Mouse (Mus musculus): ENCODE measurements around the gene Resf1. TPM values are rescaled to one million over a fixed set of nuclear protein-coding genes. Genes with fewer than 3 reads are reported as not detected.
A peak's percentile ranks its signal among the peaks of the same experiment; 100 is the strongest.

Resf1 gene
- polyA plus RNA-seq, 1 experiment from 2014 or later, result 48.6 TPM

DNA sequence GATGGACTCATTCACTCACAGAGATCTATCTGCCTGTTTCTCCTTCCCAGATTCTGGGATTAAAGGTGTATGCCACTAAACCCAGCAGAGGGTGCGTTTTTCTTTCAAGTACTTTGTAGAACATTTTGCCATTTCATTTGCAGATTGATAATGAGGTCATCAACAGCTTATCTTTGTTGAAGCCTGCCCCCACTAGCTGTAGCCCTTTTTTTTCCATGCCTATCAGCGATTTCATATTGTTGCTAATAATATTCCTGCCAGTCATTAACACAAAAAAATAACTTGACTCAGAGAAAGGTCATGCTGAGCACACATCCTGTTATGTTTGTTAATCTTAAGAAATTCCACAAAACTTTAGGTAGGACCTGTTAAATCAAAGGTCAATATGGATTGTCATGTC lies 2.1 kb upstream of the Resf1 start:
- 84% methylated on average over 2 of the region's 2 CpGs for WGBS
- Histone ChIP-seq H3K9me3 (replicated peaks; ENCODE audit: control insufficient read depth, low read length) (no peaks in the 10 kb centered on the region), H3K9ac (replicated peaks; ENCODE audit: low read length) (no peak overlapping the region), H3K36me3 (replicated peaks; ENCODE audit: control insufficient read depth, insufficient read depth, low read depth, low read length) (no peaks in the 10 kb centered on the region), H3K4me2 (ENCODE audit: low read depth, low read length) (no peak overlapping the region), H3K4me3 (ENCODE audit: low read depth, low read length) (no peak overlapping the region), H3K4me1 (ENCODE audit: control insufficient read depth, insufficient read depth, low read length) (no peaks in the 10 kb centered on the region), H3K27me3 (ENCODE audit: control insufficient read depth, insufficient read depth, low read length) (no peaks in the 10 kb centered on the region), H3K27ac (replicated peaks; ENCODE audit: low read depth, low read length) (no peak overlapping the region)
- ATAC-seq (replicated peaks; ENCODE audit: insufficient number of reproducible peaks, low FRiP score, low TSS enrichment, low read depth) (no peak), DNase-seq (ENCODE audit: low spot score) (no peak)

DNA sequence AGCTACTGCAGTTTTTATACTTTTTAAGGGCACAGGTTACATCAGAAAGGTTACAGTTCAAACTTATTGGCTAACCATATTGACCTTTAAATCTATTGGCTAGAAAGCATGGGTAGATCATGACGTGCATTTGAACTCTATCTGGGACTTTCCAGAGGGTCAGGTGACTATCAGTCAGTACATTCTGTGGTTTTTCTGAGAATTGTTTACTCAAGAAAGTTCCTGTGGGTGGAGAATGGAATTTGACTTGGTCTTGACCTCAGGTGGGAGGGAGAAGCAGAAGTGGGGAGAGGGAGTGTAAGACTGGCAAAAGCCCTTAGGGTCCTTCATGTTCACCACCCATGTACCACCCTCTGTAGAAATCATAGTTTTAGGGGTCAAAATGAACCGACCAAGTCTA lies 1.4 kb upstream of the Resf1 start:
- H3K4me3 ChIP-seq (ENCODE audit: low read depth, low read length), result no peak overlapping the region
- WGBS, result 58% methylated on average over 2 of the region's 2 CpGs

DNA sequence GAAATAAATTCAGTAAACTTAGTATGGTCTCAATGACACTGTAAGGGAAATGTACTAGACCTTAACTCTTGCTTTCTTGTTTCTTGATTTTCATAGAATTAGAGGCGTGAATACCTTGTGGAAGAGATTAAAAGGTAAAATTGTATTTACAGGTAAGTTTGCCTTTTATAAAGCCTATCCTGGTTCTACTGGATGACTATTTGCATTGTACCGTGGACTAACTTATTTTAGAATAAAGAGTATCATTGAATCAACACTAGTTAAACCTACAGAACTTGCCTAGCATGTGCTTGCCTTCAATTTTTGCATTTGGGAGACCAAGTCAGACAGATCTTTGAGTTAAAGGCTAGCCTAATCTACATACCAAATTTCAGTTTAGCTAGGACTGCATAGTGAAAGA lies 1.0 kb downstream of the Resf1 start:
- H3K4me3 ChIP-seq (ENCODE audit: low read depth, low read length), result peak overlapping the region; percentile 77
- no peak for DNase-seq (ENCODE audit: low spot score)
- H3K9me3 ChIP-seq (replicated peaks; ENCODE audit: control insufficient read depth, low read length), result no peaks in the 10 kb centered on the region
- H3K4me2 ChIP-seq (ENCODE audit: low read depth, low read length), result peak overlapping the region; percentile 41
- H3K27ac ChIP-seq (replicated peaks; ENCODE audit: low read depth, low read length), result no peak overlapping the region; the same call in 1 of the 2 replicates
- no peak for ATAC-seq (replicated peaks; ENCODE audit: insufficient number of reproducible peaks, low FRiP score, low TSS enrichment, low read depth)
- H3K9ac ChIP-seq (replicated peaks; ENCODE audit: low read length), result no peak overlapping the region
- H3K36me3 ChIP-seq (replicated peaks; ENCODE audit: control insufficient read depth, insufficient read depth, low read depth, low read length), result no peaks in the 10 kb centered on the region
- H3K27me3 ChIP-seq (ENCODE audit: control insufficient read depth, insufficient read depth, low read length), result no peaks in the 10 kb centered on the region
- WGBS, result 64% methylated on average over 2 of the region's 2 CpGs
- H3K4me1 ChIP-seq (ENCODE audit: control insufficient read depth, insufficient read depth, low read length), result no peaks in the 10 kb centered on the region

More for the DNA sequence above, 1.4 kb upstream of the Resf1 start:
- Histone ChIP-seq H3K4me1 (ENCODE audit: control insufficient read depth, insufficient read depth, low read length) (no peaks in the 10 kb centered on the region), H3K4me2 (ENCODE audit: low read depth, low read length) (no peak overlapping the region), H3K9me3 (replicated peaks; ENCODE audit: control insufficient read depth, low read length) (no peaks in the 10 kb centered on the region), H3K27me3 (ENCODE audit: control insufficient read depth, insufficient read depth, low read length) (no peaks in the 10 kb centered on the region), H3K9ac (replicated peaks; ENCODE audit: low read length) (no peak overlapping the region), H3K36me3 (replicated peaks; ENCODE audit: control insufficient read depth, insufficient read depth, low read depth, low read length) (no peaks in the 10 kb centered on the region), H3K27ac (replicated peaks; ENCODE audit: low read depth, low read length) (no peak overlapping the region)
- ATAC-seq (replicated peaks; ENCODE audit: insufficient number of reproducible peaks, low FRiP score, low TSS enrichment, low read depth) (no peak), DNase-seq (ENCODE audit: low spot score) (no peak)

DNA sequence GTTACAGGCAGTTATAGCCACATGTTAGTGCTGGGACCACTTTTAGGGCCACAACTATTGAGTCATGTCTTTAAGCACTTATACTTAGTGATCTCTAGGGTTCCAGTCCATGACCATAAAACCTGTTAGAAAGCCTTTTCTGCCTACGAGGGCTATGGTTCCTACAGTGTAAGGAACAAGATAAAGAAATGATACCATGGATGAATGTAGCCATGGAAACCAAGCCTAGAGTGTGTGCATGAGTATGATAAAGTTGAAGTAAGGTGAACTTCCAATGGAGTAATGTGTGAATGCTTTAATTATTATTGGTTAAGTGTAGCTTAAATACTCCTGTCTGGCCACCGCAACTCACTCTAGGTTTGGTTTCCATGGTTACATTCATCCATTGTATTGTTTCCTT lies 1.8 kb downstream of the Resf1 start:
- Histone ChIP-seq H3K36me3 (replicated peaks; ENCODE audit: control insufficient read depth, insufficient read depth, low read depth, low read length) (no peaks in the 10 kb centered on the region), H3K27ac (replicated peaks; ENCODE audit: low read depth, low read length) (no peak overlapping the region), H3K9ac (replicated peaks; ENCODE audit: low read length) (no peak overlapping the region), H3K9me3 (replicated peaks; ENCODE audit: control insufficient read depth, low read length) (no peaks in the 10 kb centered on the region), H3K4me2 (ENCODE audit: low read depth, low read length) (no peak overlapping the region), H3K27me3 (ENCODE audit: control insufficient read depth, insufficient read depth, low read length) (no peaks in the 10 kb centered on the region), H3K4me3 (ENCODE audit: low read depth, low read length) (no peak overlapping the region), H3K4me1 (ENCODE audit: control insufficient read depth, insufficient read depth, low read length) (no peaks in the 10 kb centered on the region)
- DNase-seq (ENCODE audit: low spot score) (no peak), ATAC-seq (replicated peaks; ENCODE audit: insufficient number of reproducible peaks, low FRiP score, low TSS enrichment, low read depth) (no peak)
- 92% methylated on average over 2 of the region's 2 CpGs for WGBS

DNA sequence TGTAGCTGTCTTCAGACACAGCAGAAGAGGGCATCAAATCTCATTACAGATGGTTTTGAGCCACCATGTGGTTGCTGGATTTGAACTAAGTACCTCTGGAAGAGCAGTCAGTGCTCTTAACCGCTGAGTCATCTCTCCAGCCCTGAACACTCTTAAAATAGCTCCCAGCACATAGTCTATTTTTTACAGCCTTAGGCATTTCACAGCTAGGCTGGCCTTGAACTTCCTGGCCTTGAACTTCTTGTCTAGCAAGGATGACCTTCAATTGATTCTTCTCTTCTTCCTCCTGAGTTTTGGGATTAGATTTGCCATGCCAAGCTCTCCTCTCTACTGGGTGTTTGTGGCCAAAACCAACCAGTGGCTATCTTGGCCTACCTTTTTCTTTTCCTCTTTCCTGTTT lies 2.6 kb downstream of the Resf1 start:
- Histone ChIP-seq H3K4me3 (ENCODE audit: low read depth, low read length) (no peak overlapping the region), H3K9ac (replicated peaks; ENCODE audit: low read length) (no peak overlapping the region), H3K4me1 (ENCODE audit: control insufficient read depth, insufficient read depth, low read length) (no peaks in the 10 kb centered on the region), H3K36me3 (replicated peaks; ENCODE audit: control insufficient read depth, insufficient read depth, low read depth, low read length) (no peaks in the 10 kb centered on the region), H3K27ac (replicated peaks; ENCODE audit: low read depth, low read length) (no peak overlapping the region), H3K4me2 (ENCODE audit: low read depth, low read length) (no peak overlapping the region), H3K9me3 (replicated peaks; ENCODE audit: control insufficient read depth, low read length) (no peaks in the 10 kb centered on the region), H3K27me3 (ENCODE audit: control insufficient read depth, insufficient read depth, low read length) (no peaks in the 10 kb centered on the region)
- WGBS, result 80% methylated on average over 1 of the region's 1 CpGs
- ATAC-seq (replicated peaks; ENCODE audit: insufficient number of reproducible peaks, low FRiP score, low TSS enrichment, low read depth) (no peak), DNase-seq (ENCODE audit: low spot score) (no peak)

DNA sequence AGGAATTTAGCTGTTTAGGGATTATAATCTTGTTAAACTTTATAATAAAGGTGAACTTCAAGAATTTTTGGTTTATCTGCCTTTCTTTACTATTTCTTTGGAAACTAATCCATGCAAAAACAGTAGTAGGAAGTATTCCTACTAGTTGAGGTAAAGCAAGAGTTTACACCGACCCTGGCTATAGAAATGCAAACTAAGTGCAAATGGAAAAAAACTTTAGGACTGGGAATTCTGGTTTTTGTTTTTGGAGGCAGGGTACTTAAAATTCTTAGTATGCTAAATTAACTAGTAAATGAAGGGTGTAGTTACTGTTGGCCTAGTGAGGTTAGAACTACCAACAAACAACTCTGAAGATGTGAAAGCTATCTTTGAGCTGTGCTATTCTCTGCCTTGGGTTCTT lies 3.0 kb downstream of the Resf1 start:
- Histone ChIP-seq H3K4me2 (ENCODE audit: low read depth, low read length) (no peak overlapping the region), H3K27ac (replicated peaks; ENCODE audit: low read depth, low read length) (no peak overlapping the region), H3K27me3 (ENCODE audit: control insufficient read depth, insufficient read depth, low read length) (no peaks in the 10 kb centered on the region), H3K4me1 (ENCODE audit: control insufficient read depth, insufficient read depth, low read length) (no peaks in the 10 kb centered on the region), H3K9ac (replicated peaks; ENCODE audit: low read length) (no peak overlapping the region), H3K9me3 (replicated peaks; ENCODE audit: control insufficient read depth, low read length) (no peaks in the 10 kb centered on the region), H3K36me3 (replicated peaks; ENCODE audit: control insufficient read depth, insufficient read depth, low read depth, low read length) (no peaks in the 10 kb centered on the region), H3K4me3 (ENCODE audit: low read depth, low read length) (no peak overlapping the region)
- no peak for ATAC-seq (replicated peaks; ENCODE audit: insufficient number of reproducible peaks, low FRiP score, low TSS enrichment, low read depth)
- no peak for DNase-seq (ENCODE audit: low spot score)
- 78% methylated on average over 1 of the region's 1 CpGs for WGBS

DNA sequence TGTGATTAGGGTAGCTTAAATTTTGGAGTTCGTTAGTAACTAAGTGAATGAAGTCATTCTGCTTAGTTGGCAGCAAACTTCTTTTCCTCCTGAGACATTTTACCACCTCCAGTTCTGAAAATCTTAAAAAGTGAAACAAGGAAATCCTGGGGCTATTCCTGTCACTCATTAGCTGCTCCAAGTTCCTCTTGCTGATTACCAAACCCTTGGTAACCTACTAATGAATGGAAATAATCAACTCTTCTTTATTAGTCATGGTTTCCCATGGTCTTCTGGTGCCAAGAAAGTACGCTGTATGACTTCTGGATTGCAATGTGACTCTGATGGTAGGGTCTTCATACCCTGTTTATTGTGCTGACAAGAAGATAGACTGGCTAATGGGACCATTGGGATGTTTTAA lies 5.7 kb downstream of the Resf1 start:
- no peaks in the 10 kb centered on the region for H3K27me3 ChIP-seq (ENCODE audit: control insufficient read depth, insufficient read depth, low read length)
- ATAC-seq (replicated peaks; ENCODE audit: insufficient number of reproducible peaks, low FRiP score, low TSS enrichment, low read depth) (no peak), DNase-seq (ENCODE audit: low spot score) (no peak)
- H3K4me1 ChIP-seq (ENCODE audit: control insufficient read depth, insufficient read depth, low read length), result no peaks in the 10 kb centered on the region
- no peaks in the 10 kb centered on the region for H3K36me3 ChIP-seq (replicated peaks; ENCODE audit: control insufficient read depth, insufficient read depth, low read depth, low read length)
- no peak overlapping the region for H3K4me3 ChIP-seq (ENCODE audit: low read depth, low read length)
- H3K4me2 ChIP-seq (ENCODE audit: low read depth, low read length), result no peak overlapping the region
- H3K9ac ChIP-seq (replicated peaks; ENCODE audit: low read length), result no peak overlapping the region
- H3K27ac ChIP-seq (replicated peaks; ENCODE audit: low read depth, low read length), result no peak overlapping the region
- 88% methylated on average over 2 of the region's 2 CpGs for WGBS
- no peaks in the 10 kb centered on the region for H3K9me3 ChIP-seq (replicated peaks; ENCODE audit: control insufficient read depth, low read length)

DNA sequence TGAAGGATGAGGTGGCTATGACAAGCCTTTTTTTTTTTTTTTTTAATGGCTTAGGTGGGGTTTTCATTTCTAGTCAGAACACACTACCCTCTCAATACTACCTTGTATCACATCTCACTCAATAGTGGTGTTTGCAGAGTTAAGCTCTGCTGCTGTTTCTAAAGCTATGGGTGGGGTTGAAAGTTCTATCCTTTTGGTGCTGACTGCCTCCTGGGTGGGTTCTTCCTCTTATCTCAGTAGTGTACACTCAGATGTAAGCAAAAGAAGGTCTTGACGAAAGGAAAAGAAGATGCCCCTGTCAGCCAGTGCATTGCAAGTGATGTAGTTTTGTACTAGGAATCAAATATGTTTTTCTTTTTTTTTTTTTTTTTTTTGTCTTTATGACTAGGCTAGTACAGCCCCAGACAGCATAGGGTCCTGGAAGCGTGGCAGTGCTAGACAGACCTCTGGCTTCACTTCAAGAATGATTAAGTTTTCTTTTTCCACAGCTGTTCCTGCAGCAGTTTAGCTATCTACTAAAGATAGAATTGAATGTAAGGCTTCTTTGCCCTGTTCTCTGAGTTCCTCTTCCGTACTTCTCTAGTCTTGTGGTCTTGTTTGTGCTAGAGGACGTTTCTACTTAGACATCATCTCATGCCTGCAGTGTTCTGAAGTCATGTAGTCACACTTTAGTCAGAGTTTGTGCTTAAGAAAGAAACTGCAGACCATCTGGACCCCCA lies 14.5 kb downstream of the Resf1 start:
- Histone ChIP-seq H3K9ac (replicated peaks; ENCODE audit: low read length) (no peak overlapping the region), H3K4me3 (ENCODE audit: low read depth, low read length) (no peak overlapping the region), H3K4me2 (ENCODE audit: low read depth, low read length) (no peak overlapping the region), H3K9me3 (replicated peaks; ENCODE audit: control insufficient read depth, low read length) (no peaks in the 10 kb centered on the region), H3K27me3 (ENCODE audit: control insufficient read depth, insufficient read depth, low read length) (no peaks in the 10 kb centered on the region), H3K4me1 (ENCODE audit: control insufficient read depth, insufficient read depth, low read length) (no peaks in the 10 kb centered on the region), H3K27ac (replicated peaks; ENCODE audit: low read depth, low read length) (no peak overlapping the region), H3K36me3 (replicated peaks; ENCODE audit: control insufficient read depth, insufficient read depth, low read depth, low read length) (peaks cover 23% of the 10 kb centered on the region)
- 93% methylated on average over 4 of the region's 4 CpGs for WGBS
- ATAC-seq (replicated peaks; ENCODE audit: insufficient number of reproducible peaks, low FRiP score, low TSS enrichment, low read depth) (no peak), DNase-seq (ENCODE audit: low spot score) (no peak)
